Mouse (Mus musculus): ENCODE measurements around the gene Orai1. TPM values are rescaled to one million over a fixed set of nuclear protein-coding genes. Genes with fewer than 3 reads are reported as not detected.

Orai1 gene
- total RNA-seq, 2 experiments from 2014 or later: 12.2 to 12.5 TPM

DNA sequence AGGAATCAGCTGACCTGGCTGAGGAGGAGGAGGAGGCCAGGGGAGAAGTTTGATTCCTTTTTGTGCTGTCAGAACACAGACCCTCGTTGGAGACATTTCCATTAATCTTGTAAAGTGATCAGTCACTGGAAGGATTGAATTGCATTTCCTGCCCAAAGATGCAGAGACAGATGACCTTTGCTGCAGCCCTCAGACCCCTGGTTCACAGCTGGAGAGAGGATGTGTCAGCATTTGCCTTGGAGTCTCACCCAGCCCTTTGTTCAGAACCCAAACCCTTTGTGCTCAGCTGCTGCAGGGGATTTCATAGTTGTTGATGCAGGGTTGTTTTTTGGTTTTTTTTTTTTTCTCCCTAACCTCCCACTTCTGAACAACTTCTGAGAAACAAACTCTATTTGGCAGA, 20.0 kb upstream of the Orai1 start:
- DNase-seq: no peak

DNA sequence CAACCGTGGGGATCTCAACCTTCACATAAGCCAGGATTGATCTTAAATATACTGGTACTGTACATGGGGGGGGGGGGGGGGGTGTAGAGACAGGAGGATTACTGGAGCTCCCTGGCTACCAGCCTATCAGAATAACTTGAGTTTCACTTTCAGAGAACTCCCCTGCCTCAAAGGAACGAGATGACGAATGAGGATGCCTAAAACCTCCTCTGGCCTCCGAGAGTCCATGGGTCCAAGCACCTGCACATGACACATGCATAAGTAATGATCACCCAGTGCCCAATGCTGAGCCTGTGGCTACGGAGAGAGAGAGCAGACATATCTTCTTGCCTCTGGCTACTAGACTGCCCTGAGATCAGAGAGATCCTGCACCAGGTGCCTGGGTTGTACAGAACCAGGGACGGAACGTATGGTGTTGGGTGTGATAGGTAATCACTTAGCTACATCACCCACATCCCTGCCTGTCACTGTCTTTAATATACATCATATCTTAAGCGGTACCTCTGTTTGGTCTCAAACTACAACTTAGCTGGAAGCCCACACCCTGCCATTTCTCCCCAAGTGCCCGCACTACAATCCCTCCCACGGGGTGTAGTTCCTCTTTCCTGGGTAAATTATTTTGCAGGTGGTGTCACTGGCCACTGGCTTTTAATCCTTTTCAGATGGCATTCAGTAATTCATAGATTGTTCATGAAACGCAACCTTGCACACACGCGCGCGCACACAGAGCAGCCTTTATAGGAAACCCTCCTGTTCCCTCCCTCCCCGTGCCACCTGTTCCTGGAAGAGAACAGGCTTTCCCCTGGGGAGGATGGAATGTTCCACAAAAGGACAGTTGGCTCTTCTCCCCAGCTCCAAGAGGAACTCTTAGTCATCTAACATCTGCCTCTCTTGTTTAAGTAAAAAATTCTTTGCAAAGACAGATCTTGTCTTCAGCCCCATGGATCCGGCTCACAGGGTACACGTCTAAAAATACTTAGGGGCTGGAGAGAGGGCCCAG, 17.4 kb upstream of the Orai1 start:
- no peak for DNase-seq

DNA sequence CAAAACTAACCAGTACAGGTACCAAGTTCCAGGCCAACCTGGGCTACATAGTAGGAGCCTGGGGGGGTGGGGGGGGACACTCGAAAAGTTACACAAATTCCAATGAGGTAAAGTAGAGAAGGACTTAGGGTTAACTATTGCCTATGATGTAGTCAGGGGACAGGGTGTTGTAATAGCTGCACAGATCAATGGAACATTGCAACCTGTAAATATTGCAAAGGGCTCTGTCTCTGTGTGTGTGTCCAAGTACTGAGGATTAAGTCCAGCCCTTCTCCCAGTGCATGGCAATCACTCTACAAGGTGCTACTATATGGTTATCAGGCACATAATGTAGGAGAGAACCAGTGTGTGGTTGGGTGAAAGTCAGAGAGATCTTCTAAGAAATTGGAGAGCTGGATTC, 14.0 kb upstream of the Orai1 start:
- no peak for DNase-seq

GRCm38 (mm10) chr5:123005716-123006592, 8.9 kb upstream of the Orai1 start:
- no peak for DNase-seq

GRCm38 (mm10) chr5:123008877-123009493, 5.9 kb upstream of the Orai1 start:
- DNase-seq: peak in 1 of 2 experiments; percentile 34

- DNase-seq: no peak
Observed at GRCm38 (mm10) chr5:123009873-123010272, 5.0 kb upstream of the Orai1 start.

- DNase-seq: no peak
Observed at GRCm38 (mm10) chr5:123010806-123011205, 4.1 kb upstream of the Orai1 start.

DNA sequence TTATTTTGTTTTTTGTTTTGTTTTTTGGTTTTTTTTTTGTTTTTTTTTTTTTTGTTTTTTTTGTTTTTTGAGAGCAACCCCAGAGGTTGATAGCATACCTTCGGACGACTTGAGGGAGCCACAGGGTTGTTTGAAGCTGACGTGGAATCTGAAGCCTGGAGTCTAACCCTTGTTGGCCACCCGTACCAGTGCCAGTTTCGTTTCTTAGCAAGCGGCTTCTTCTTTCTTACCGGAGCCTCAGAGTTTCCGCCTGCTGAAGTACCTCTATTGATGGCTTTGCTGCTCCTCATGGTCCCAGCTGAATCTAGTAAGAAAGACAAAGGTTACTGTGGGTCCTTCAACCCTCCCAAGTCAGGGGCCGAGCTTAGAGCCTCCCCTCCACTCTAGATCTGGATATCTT, 3.2 kb upstream of the Orai1 start:
- no peak for DNase-seq

DNA sequence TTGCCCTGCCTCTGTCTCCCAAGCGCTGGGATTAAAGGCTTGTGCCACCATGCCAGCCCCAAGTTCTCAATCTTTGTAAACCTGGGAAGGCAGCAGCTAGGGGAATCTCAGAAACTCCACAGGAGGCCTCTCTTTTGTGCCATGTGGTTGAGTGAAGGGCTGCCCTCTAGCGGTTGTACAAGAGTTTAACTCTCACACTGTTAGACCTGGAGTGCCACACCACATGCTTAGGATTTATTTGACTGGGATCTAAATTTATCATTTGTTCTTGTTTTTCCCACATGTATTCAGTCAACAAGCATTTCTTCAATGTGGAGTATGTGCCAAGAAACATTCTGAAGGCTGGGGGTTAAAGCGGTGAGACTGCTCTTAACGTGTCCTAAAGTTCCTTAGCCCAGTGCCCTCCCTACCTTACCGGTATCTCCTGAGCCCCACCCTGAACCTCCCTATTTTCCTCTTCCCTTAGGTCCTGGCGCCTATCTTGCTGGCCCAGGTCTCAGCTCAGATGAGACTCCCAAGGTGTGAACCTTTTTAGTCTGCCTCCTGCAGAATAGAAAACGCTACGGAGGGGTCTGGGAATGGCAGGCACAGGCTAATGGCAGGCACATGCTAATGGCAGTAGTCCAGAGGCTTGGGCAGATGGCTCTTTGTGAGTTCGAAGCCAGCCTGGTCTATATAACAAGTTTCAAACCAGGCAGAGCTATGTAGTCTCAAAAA, 1.1 kb upstream of the Orai1 start:
- DNase-seq: peak; percentile 78 to 81

GRCm38 (mm10) chr5:123015915-123016314, 1.0 kb downstream of the Orai1 start:
- no peak for DNase-seq

GRCm38 (mm10) chr5:123017504-123017903, 2.6 kb downstream of the Orai1 start:
- peak in 1 of 2 experiments; percentile 24 for DNase-seq

DNA sequence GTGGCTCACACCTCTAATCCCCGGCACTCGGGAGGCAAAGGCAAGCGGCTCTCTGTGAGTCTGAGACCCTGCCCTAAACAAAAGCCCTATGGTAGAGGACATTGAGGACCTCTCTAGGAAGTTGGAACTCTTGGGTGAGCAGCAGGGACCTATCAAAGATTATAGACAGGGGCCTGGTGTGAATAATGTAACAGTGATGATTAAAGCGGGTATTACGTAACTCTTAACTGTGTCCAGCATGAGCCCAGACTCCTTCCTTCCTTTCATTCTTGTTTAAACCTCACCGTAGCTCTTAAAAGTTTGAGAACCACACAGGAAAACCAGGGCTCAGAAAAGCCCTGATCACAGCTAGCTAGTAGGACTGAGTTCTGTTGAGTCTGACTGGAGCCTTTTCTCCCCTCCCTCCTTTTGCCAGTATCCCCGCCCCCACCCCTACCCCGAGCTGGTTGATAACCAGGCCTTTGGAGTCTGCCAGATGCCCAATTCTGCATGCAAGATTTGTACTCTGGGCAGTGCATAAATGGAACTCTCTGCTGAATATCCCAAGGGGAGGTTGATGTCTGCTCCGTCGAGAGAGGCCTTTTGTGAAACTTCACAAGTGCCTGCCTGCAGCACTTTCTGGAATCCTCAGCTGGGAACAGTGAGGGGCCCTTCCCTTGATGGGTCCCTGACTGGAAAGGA, 4.6 kb downstream of the Orai1 start:
- DNase-seq: peak; percentile 60 to 66

DNA sequence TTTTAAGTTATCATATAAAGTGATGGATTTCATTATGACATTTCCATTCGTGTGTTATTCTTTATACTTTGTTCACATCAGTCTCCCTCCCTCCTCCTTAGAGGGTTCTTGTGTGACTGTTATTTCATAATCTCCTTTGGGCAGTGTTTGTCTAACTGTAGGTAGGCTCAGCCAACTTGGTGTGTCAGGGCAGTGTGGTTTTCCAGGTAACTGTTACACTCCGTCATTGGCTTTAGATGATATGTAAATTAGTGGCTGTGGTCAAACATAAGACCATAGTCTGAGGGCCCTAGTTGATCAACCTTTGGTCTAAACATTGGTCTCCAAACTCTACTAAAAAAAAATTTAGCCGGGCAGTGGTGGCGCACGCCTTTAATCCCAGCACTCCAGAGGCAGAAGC, 5.6 kb downstream of the Orai1 start:
- DNase-seq: no peak

- no peak for DNase-seq
Observed at GRCm38 (mm10) chr5:123021438-123021837, 6.6 kb downstream of the Orai1 start.

DNA sequence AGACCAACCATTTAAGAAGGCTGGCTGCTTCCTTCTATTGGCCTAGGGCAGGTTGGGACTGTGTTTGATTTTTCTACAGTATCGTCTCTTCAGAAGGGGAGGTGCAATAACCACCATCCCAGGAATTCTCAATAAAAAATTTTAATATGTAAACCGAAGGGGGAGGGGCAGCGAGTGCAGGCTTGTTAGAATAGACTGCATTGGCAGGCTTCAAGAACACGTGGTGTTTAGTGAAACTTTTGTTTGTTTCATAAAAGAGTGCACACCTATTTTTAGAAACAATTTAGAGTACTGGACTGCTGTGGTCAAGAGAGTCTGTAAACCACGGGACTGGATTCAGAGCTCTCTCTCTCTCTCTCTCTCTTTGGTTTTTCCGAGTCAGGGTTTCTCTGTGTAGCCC, 8.2 kb downstream of the Orai1 start:
- peak in 1 of 2 experiments; percentile 52 for DNase-seq

DNA sequence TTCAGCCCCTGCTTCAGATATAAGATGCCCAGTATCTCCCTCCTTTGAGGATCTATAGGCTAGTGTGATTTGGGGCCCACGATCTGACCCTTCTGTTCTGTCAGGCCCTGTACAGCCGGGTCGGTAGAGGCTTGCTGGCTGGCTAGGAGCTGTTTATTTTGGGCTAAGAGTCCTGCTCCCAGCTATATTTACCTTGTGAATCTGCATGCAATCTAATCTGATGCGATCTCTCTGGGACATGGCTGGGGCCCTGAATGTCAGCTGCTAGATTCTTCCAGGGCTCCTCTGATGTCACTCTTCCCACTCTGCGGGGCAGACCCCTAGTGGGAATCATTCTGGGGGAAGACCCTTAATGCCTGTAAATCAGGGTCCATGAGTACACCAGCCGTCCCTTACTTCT, 9.4 kb downstream of the Orai1 start:
- peak in 1 of 2 experiments; percentile 3 for DNase-seq

DNA sequence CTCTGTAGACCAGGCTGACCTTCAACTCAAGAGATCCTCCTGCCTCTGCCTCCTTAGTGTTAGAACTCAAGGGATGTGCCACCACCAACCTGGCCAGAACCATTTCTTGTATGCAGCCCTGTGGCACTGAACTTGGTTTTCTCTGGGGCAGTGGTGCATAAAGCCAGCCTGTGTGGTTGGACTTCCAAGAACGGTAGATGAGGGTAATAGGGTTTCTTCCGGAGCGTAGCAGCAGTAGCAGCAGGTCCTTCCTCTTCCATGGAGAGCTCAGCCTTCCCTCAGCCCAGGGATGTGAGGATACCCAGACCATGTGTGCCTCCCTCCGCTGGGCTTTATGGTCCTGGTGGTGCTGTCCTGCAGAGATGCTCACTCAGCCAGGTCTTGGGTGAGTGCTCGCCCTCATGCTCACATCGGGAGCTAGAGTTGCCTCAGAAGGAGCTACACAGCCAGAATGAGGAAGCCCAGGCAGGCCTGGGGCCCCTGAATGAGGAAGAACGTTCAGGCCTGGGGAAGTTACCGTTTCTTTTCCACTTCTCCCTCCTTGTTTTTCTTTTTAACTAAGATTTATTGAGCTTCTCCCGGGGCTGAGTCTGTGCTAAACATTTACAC, 10.2 kb downstream of the Orai1 start:
- peak in 1 of 2 experiments; percentile 66 for DNase-seq

- no peak for DNase-seq
Observed at GRCm38 (mm10) chr5:123026414-123026813, 11.5 kb downstream of the Orai1 start.

GRCm38 (mm10) chr5:123027436-123027835, 12.6 kb downstream of the Orai1 start:
- peak in 1 of 2 experiments; percentile 55 for DNase-seq

- DNase-seq: no peak
Observed at GRCm38 (mm10) chr5:123029729-123030128, 14.9 kb downstream of the Orai1 start.

- no peak for DNase-seq
Observed at GRCm38 (mm10) chr5:123031312-123031711, 16.4 kb downstream of the Orai1 start.

All from heart, adult 18-20 months (tissue).